ENCODE assay signal across 18 mouse cellular contexts in genomic region chr1:47961860-47962259, GRCm38 (mm10).
DNase-seq lines count a peak whose midpoint lies in the region; ATAC-seq and TF ChIP-seq lines count a peak whose summit lies in the region.
"Had no signal": no experiment of that assay in that cellular context is flagged by ENCODE, and none has a peak within 500 bp of the region (broad histone marks: within the 10 kb centered on the region; RNA-seq: fewer than 3 reads in every experiment).

No protein-coding gene starts in this region.

- no peak overlapping the region for H3K27ac ChIP-seq in forebrain, embryonic 14.5 days (ENCODE audit: low read depth, low read length)
- H3K27ac ChIP-seq in forebrain, embryonic 11.5 days (ENCODE audit: low read depth, low read length), result no peak overlapping the region
- no peak overlapping the region for H3K27ac ChIP-seq in midbrain, postnatal 0 days (ENCODE audit: low read depth, low read length)
- H3K27ac ChIP-seq in midbrain, embryonic 14.5 days (replicated peaks; ENCODE audit: low read depth, low read length), result no peak overlapping the region
- H3K27ac ChIP-seq in kidney, adult 2 months (ENCODE audit: insufficient read depth, low read depth, low read length), result no peak overlapping the region
- H3K27ac ChIP-seq: embryonic facial prominence, embryonic 15.5 days; intestine, embryonic 15.5 days; limb, embryonic 12.5 days; liver, embryonic 15.5 days; midbrain, embryonic 10.5 days had no signal

- 86% methylated on average over 1 of the region's 1 CpGs for WGBS in forebrain, embryonic 14.5 days
- WGBS in forebrain, embryonic 11.5 days, result 91% methylated on average over 1 of the region's 1 CpGs
- WGBS in midbrain, postnatal 0 days, result 90% methylated on average over 1 of the region's 1 CpGs
- 86% methylated on average over 1 of the region's 1 CpGs for WGBS in midbrain, embryonic 14.5 days
- WGBS in kidney, adult 2 months, result 87% methylated on average over 1 of the region's 1 CpGs

- DNase-seq in forebrain, embryonic 14.5 days (ENCODE audit: low spot score), result peak; percentile 77
- DNase-seq in forebrain, embryonic 11.5 days (ENCODE audit: low spot score), result no peak
- DNase-seq in midbrain, postnatal 0 days (ENCODE audit: low spot score), result peak; percentile 62
- DNase-seq in midbrain, embryonic 14.5 days, result no peak
- DNase-seq in layer of hippocampus, adult 8-10 months (ENCODE audit: low spot score in 2 of 2), result peak; percentile 6 to 21
- DNase-seq in right cerebral cortex, postnatal 36 days (ENCODE audit: low spot score in 2 of 2), result peak; percentile 6 to 12
- DNase-seq in kidney, adult 2 months, result no peak
- DNase-seq in kidney, postnatal 14 days, result no peak
- DNase-seq: adrenal gland, postnatal 10 days; B cell, adult 2 months; heart, postnatal 4 days; kidney, postnatal 10 days; lung, postnatal 14 days had no signal

- H3K9me3 ChIP-seq in forebrain, embryonic 14.5 days (replicated peaks; ENCODE audit: control insufficient read depth, low read length), result no peaks in the 10 kb centered on the region
- no peaks in the 10 kb centered on the region for H3K9me3 ChIP-seq in forebrain, embryonic 11.5 days (ENCODE audit: control insufficient read depth, low read length)
- H3K9me3 ChIP-seq in midbrain, postnatal 0 days (ENCODE audit: low read length), result no peaks in the 10 kb centered on the region
- no peaks in the 10 kb centered on the region for H3K9me3 ChIP-seq in midbrain, embryonic 14.5 days (ENCODE audit: control insufficient read depth, low read length)
- H3K9me3 ChIP-seq: embryonic facial prominence, embryonic 15.5 days; intestine, embryonic 15.5 days; limb, embryonic 12.5 days; liver, embryonic 15.5 days; midbrain, embryonic 10.5 days had no signal

- H3K4me1 ChIP-seq in forebrain, embryonic 14.5 days (ENCODE audit: control insufficient read depth, insufficient read depth, low read length), result no peaks in the 10 kb centered on the region
- H3K4me1 ChIP-seq in forebrain, embryonic 11.5 days (replicated peaks; ENCODE audit: control insufficient read depth, insufficient read depth, low read length), result no peaks in the 10 kb centered on the region
- no peaks in the 10 kb centered on the region for H3K4me1 ChIP-seq in midbrain, postnatal 0 days (ENCODE audit: insufficient read depth, low read length)
- no peaks in the 10 kb centered on the region for H3K4me1 ChIP-seq in midbrain, embryonic 14.5 days (ENCODE audit: control insufficient read depth, insufficient read depth, low read length)
- H3K4me1 ChIP-seq in kidney, adult 2 months (ENCODE audit: control insufficient read depth, insufficient read depth, low read length), result no peaks in the 10 kb centered on the region
- H3K4me1 ChIP-seq: embryonic facial prominence, embryonic 15.5 days; intestine, embryonic 15.5 days; limb, embryonic 12.5 days; liver, embryonic 15.5 days; midbrain, embryonic 10.5 days had no signal

- H3K4me2 ChIP-seq in forebrain, embryonic 14.5 days (ENCODE audit: low read length), result no peak overlapping the region
- no peak overlapping the region for H3K4me2 ChIP-seq in forebrain, embryonic 11.5 days (ENCODE audit: low read depth, low read length, severe bottlenecking)
- H3K4me2 ChIP-seq in midbrain, postnatal 0 days (ENCODE audit: low read depth, low read length, poor library complexity, severe bottlenecking), result no peak overlapping the region
- no peak overlapping the region for H3K4me2 ChIP-seq in midbrain, embryonic 14.5 days (ENCODE audit: low read length)
- H3K4me2 ChIP-seq: embryonic facial prominence, embryonic 15.5 days; intestine, embryonic 15.5 days; limb, embryonic 12.5 days; liver, embryonic 15.5 days had no signal

- no peak overlapping the region for H3K9ac ChIP-seq in forebrain, embryonic 14.5 days (ENCODE audit: low read length)
- H3K9ac ChIP-seq in forebrain, embryonic 11.5 days (ENCODE audit: low read length), result no peak overlapping the region
- H3K9ac ChIP-seq in midbrain, postnatal 0 days (replicated peaks; ENCODE audit: low read length, poor library complexity, severe bottlenecking), result no peak overlapping the region
- H3K9ac ChIP-seq in midbrain, embryonic 14.5 days (replicated peaks; ENCODE audit: low read length), result no peak overlapping the region
- H3K9ac ChIP-seq: embryonic facial prominence, embryonic 15.5 days; intestine, embryonic 15.5 days; limb, embryonic 12.5 days; liver, embryonic 15.5 days had no signal

- TF ChIP-seq POLR2A in kidney, adult 2 months (IDR thresholded peaks at IDR 0.05; ENCODE audit: low read depth, low read length), result no peak

- no peak for TF ChIP-seq CTCF in midbrain, postnatal 0 days (IDR thresholded peaks at IDR 0.05)
- no peak for TF ChIP-seq CTCF in kidney, adult 2 months (conservative IDR thresholded peaks at IDR 0.05; ENCODE audit: insufficient read depth, insufficient read length, low read depth, low read length)

- ATAC-seq in forebrain, embryonic 14.5 days, result peak; percentile 80
- ATAC-seq in forebrain, embryonic 11.5 days (replicated peaks; ENCODE audit: low FRiP score), result no peak
- no peak for ATAC-seq in midbrain, postnatal 0 days (ENCODE audit: low FRiP score)
- ATAC-seq in midbrain, embryonic 14.5 days (ENCODE audit: low FRiP score, low TSS enrichment), result no peak
- ATAC-seq: intestine, embryonic 15.5 days had no signal

- H3K4me3 ChIP-seq in forebrain, embryonic 14.5 days (ENCODE audit: low read depth, low read length), result no peak overlapping the region
- no peak overlapping the region for H3K4me3 ChIP-seq in forebrain, embryonic 11.5 days (ENCODE audit: low read depth, low read length)
- no peak overlapping the region for H3K4me3 ChIP-seq in midbrain, postnatal 0 days (ENCODE audit: low read depth, low read length)
- H3K4me3 ChIP-seq in midbrain, embryonic 14.5 days (replicated peaks; ENCODE audit: low read depth, low read length), result no peak overlapping the region
- H3K4me3 ChIP-seq in kidney, adult 2 months (ENCODE audit: insufficient read depth, low read depth, low read length), result no peak overlapping the region
- H3K4me3 ChIP-seq: embryonic facial prominence, embryonic 15.5 days; intestine, embryonic 15.5 days; limb, embryonic 12.5 days; liver, embryonic 15.5 days; midbrain, embryonic 10.5 days had no signal

- no peaks in the 10 kb centered on the region for H3K36me3 ChIP-seq in forebrain, embryonic 14.5 days (ENCODE audit: control insufficient read depth, insufficient read depth, low read length)
- H3K36me3 ChIP-seq in forebrain, embryonic 11.5 days (ENCODE audit: control insufficient read depth, insufficient read depth, low read length), result no peaks in the 10 kb centered on the region
- H3K36me3 ChIP-seq in midbrain, postnatal 0 days (ENCODE audit: insufficient read depth, low read length), result no peaks in the 10 kb centered on the region
- H3K36me3 ChIP-seq in midbrain, embryonic 14.5 days (ENCODE audit: control insufficient read depth, insufficient read depth, low read length), result no peaks in the 10 kb centered on the region
- H3K36me3 ChIP-seq in kidney, adult 2 months (ENCODE audit: control insufficient read depth, insufficient read depth, low read length), result no peaks in the 10 kb centered on the region
- H3K36me3 ChIP-seq: embryonic facial prominence, embryonic 15.5 days; intestine, embryonic 15.5 days; limb, embryonic 12.5 days; liver, embryonic 15.5 days; midbrain, embryonic 10.5 days had no signal

- H3K27me3 ChIP-seq in forebrain, embryonic 14.5 days (replicated peaks; ENCODE audit: control insufficient read depth, insufficient read depth, low read length), result no peaks in the 10 kb centered on the region
- no peaks in the 10 kb centered on the region for H3K27me3 ChIP-seq in forebrain, embryonic 11.5 days (ENCODE audit: control insufficient read depth, insufficient read depth, low read length)
- no peaks in the 10 kb centered on the region for H3K27me3 ChIP-seq in midbrain, postnatal 0 days (ENCODE audit: insufficient read depth, low read length)
- no peaks in the 10 kb centered on the region for H3K27me3 ChIP-seq in midbrain, embryonic 14.5 days (ENCODE audit: control insufficient read depth, insufficient read depth, low read length)
- no peaks in the 10 kb centered on the region for H3K27me3 ChIP-seq in kidney, adult 2 months (replicated peaks; ENCODE audit: control insufficient read depth, insufficient read depth, low read length)
- H3K27me3 ChIP-seq: embryonic facial prominence, embryonic 15.5 days; intestine, embryonic 15.5 days; limb, embryonic 12.5 days; liver, embryonic 15.5 days had no signal

Comparison
In these comparisons a context has a peak if more than half of its experiments do, and no peak if none do; other contexts are left out.
1. DNase-seq: peak in forebrain, embryonic 14.5 days (single experiment), midbrain, postnatal 0 days (single experiment), layer of hippocampus, adult 8-10 months (2 of 2) and right cerebral cortex, postnatal 36 days (2 of 2); none in forebrain, embryonic 11.5 days (single experiment), midbrain, embryonic 14.5 days (single experiment), kidney, adult 2 months (single experiment) and kidney, postnatal 14 days (single experiment).